Mouse (Mus musculus) adrenal gland, postnatal 10 days (tissue): ENCODE measurements around the gene Rrp1b. TPM values are rescaled to one million over a fixed set of nuclear protein-coding genes. Genes with fewer than 3 reads are reported as not detected.

Experiments used
- DNase-seq: peaks from one replicate; pipeline ENCODE4 v3.0.0; 2021; ENCODE audit warnings: mixed read lengths
- total RNA-seq, 2 experiments: library from RNA; stranded (reverse); gene quantifications; 2 replicates each; pipeline ENCODE4 v1.2.3; 2021

Gene Rrp1b
- total RNA-seq, 2 experiments from 2014 or later = 15.5 to 21.7 TPM

GRCm38 (mm10) chr17:32031684-32032083 lies 4.2 kb upstream of the Rrp1b start:
- no peak for DNase-seq

- no peak for DNase-seq
These were observed 1.6 kb upstream of the Rrp1b start for GRCm38 (mm10) chr17:32034322-32034721.

- DNase-seq = peak; percentile 39
These were observed 874 bp downstream of the Rrp1b start for GRCm38 (mm10) chr17:32036509-32037438.

GRCm38 (mm10) chr17:32040263-32040662 lies 4.4 kb downstream of the Rrp1b start:
- DNase-seq = no peak

GRCm38 (mm10) chr17:32046541-32046940 lies 10.6 kb downstream of the Rrp1b start:
- no peak for DNase-seq

GRCm38 (mm10) chr17:32048351-32048750 lies 12.5 kb downstream of the Rrp1b start:
- no peak for DNase-seq

- no peak for DNase-seq
These were observed 14.0 kb downstream of the Rrp1b start for GRCm38 (mm10) chr17:32049914-32050313.

- no peak for DNase-seq
These were observed 14.7 kb downstream of the Rrp1b start for GRCm38 (mm10) chr17:32050609-32051008.

- DNase-seq = no peak
These were observed 16.6 kb downstream of the Rrp1b start for GRCm38 (mm10) chr17:32052237-32053080.

- no peak for DNase-seq
These were observed 17.8 kb downstream of the Rrp1b start for GRCm38 (mm10) chr17:32053677-32054076.

- DNase-seq = no peak
These were observed 21.9 kb downstream of the Rrp1b start for GRCm38 (mm10) chr17:32057843-32058242.

- no peak for DNase-seq
These were observed 23.2 kb downstream of the Rrp1b start for GRCm38 (mm10) chr17:32059084-32059483.

- no peak for DNase-seq
These were observed 25.3 kb downstream of the Rrp1b start for GRCm38 (mm10) chr17:32061219-32061618.

GRCm38 (mm10) chr17:32063654-32064053 lies 27.8 kb downstream of the Rrp1b start:
- DNase-seq = no peak

- peak; percentile 27 for DNase-seq
These were observed 28.9 kb downstream of the Rrp1b start for GRCm38 (mm10) chr17:32064762-32065161.

- DNase-seq = no peak
These were observed 31.6 kb downstream of the Rrp1b start for GRCm38 (mm10) chr17:32067541-32067940.

GRCm38 (mm10) chr17:32068381-32068780 lies 32.5 kb downstream of the Rrp1b start:
- DNase-seq = peak; percentile 38

- no peak for DNase-seq
These were observed 32.9 kb downstream of the Rrp1b start for GRCm38 (mm10) chr17:32068810-32069209.

GRCm38 (mm10) chr17:32073359-32073758 lies 37.5 kb downstream of the Rrp1b start:
- DNase-seq = peak; percentile 97

GRCm38 (mm10) chr17:32074658-32075057 lies 38.8 kb downstream of the Rrp1b start:
- DNase-seq = no peak

- peak; percentile 69 for DNase-seq
These were observed 39.3 kb downstream of the Rrp1b start for GRCm38 (mm10) chr17:32075164-32075563.

- no peak for DNase-seq
These were observed 47.5 kb downstream of the Rrp1b start for GRCm38 (mm10) chr17:32083351-32083750.

GRCm38 (mm10) chr17:32087069-32087468 lies 51.2 kb downstream of the Rrp1b start:
- DNase-seq = no peak
